Mouse (Mus musculus) kidney, adult 2 months (tissue): ENCODE data around the gene Pbrm1.

Experiments
- CTCF ChIP-seq: fragments of 200-500 bp; conservative IDR thresholded peaks from 2 replicates; pipeline ENCODE4 v1.5.1; 2011; ENCODE audit warnings: low read depth, mild to moderate bottlenecking, control low read depth, low read length, moderate library complexity, mixed read lengths; ENCODE audit not compliant: insufficient read depth, insufficient read length
- POLR2A ChIP-seq: fragments of 200-500 bp; IDR thresholded peaks from one replicate; pipeline ENCODE4 v1.6.1; 2011; ENCODE audit warnings: low read depth, low read length, control low read depth

DNA sequence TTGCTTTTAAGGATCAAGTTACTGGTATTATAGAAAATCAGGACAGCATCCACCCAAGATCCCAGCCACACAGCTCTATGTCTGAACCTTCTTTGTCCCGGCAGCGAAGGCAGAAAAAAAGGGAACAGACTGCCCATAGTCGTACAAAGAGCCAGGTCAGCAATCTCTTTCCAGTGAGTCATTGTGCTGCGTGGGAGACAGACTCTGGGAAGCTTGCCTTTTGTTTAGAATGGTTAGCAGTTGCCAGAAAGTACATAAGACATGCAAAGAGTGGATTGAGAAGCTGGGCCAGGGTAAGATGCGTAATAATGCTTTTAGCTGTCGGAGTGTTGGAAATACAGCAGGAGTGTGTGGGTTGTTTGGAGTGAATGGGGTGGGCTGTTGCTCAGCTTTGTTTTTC is 44.7 kb upstream of the Pbrm1 start:
- TF ChIP-seq CTCF (no peak), POLR2A (no peak)
